Mouse (Mus musculus): ENCODE data around the gene Tnfrsf11a. TPM values are rescaled to one million over a fixed set of nuclear protein-coding genes. Genes with fewer than 3 reads are reported as not detected.

Gene Tnfrsf11a
- total RNA-seq, 2 experiments from 2014 or later, result 1.9 to 2.0 TPM

DNA sequence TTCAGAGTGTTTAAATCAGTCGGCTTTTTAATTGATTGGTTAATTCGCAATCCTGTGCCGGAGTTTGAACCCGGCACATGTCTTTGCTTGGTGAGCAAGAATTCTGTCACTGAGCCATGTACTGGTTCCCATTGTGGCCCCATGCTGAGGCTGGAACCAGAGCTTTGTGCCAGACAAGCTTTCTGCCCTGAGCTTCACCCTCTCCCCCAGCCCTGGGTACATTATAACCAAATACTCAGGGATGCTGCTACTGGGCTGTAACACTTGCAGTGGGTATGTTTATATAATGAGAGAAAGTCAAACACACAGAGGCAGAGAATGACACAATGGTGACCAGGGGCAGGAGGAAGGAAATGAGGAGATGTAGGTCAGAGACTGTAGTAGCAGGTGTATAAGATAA is 43.8 kb downstream of the Tnfrsf11a start:
- intact Hi-C loops (cut with DNase I), result no loop called here
- DNase-seq (ENCODE audit: low spot score), result no peak

DNA sequence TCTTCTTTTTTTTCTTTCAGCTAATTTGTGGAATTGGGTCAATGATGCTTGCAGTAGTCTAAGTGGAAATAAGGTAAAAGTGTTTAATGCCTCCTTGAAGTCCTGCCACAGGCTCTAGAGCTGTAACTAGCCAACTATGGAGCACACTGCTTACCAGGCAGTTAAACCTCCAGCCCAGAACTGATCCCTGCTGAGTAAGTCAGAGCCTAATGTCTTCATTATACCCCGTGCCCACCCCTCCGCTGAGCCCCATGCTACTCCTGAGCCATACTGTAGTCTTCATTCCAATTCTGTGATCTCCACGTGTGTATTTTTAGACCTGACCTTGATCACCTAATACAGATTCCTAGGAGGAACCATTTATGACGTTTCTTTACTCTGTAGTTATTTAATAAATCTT is 44.5 kb downstream of the Tnfrsf11a start:
- no peak for DNase-seq (ENCODE audit: low spot score)
- intact Hi-C loops (cut with DNase I), result no loop called here

DNA sequence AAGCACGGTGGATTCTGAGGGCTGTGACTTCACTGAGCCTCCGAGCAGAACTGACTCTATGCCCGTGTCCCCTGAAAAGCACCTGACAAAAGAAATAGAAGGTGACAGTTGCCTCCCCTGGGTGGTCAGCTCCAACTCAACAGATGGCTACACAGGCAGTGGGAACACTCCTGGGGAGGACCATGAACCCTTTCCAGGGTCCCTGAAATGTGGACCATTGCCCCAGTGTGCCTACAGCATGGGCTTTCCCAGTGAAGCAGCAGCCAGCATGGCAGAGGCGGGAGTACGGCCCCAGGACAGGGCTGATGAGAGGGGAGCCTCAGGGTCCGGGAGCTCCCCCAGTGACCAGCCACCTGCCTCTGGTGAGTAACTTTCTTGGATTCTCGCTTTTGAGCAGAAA is 46.9 kb downstream of the Tnfrsf11a start:
- no peak for DNase-seq (ENCODE audit: low spot score)
- intact Hi-C loops (cut with DNase I), result no loop called here

DNA sequence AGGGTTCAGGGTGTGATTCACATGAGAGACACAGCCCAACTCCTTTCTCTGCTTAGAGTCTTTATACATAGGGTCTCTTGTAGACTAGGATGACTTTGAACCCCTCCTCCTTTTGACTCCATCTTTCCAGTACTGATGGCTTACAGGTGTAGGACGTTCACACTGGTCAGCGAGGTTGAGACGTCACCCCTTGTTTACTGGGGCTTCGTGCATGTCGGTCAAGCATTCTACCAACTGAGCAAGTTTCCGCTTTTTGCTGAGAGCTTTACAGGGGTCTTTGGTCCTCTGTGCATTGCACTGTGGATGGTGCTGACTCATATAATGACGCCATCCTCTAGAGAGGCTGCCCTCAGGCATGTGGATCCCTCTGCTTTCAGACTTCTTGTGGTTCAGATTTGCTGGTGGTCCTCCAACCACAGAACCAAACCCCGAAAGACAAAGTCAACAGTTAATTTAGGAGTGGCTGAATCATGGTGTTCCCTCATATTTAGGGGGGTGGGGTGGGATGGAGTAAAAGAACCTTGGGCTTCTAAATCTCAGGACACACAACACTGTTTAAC is 47.3 kb downstream of the Tnfrsf11a start:
- intact Hi-C loops (cut with DNase I), result no loop called here

DNA sequence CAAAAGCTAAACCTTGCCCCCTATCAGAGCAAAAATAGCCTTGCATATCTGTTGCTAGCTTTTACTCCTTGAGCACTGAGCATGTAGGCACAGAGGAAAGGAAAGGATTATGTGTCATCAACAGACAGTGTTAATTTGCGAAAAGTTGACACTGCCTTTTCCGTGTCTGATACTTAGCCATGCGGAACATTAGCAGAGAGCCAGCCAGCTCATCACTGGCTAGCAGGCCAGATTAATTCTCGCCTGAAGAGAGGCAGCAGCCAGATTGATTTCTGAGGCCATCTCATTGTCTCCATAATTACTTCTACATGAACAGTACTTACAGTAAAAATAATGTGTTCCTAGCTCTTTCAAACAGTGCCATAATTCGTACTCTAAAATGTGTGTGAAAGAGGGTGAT is 48.7 kb downstream of the Tnfrsf11a start:
- DNase-seq (ENCODE audit: low spot score), result no peak
- intact Hi-C loops (cut with DNase I), result no loop called here

More for the DNA sequence above, 47.3 kb downstream of the Tnfrsf11a start:
- DNase-seq (ENCODE audit: low spot score), result no peak

DNA sequence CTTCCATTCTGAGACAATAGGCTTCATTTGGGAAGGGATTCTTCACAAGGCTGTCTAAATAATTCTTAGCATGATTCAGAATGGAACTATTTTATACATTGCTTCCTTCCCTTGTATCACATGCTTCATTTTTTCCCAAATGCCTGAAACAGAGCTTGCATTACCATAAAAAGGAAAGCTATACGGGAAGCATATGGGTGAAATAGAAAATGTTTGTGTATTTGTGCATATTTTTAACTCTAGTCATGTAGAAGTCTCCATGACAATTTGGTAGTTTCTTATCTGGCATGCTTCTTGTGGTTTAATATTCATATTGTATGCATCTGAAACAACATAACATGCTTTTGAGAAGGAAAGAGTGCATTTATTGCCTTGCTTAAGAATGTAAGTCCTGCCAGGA is 52.3 kb downstream of the Tnfrsf11a start:
- no peak for DNase-seq (ENCODE audit: low spot score)
- intact Hi-C loops (cut with DNase I), result no loop called here

DNA sequence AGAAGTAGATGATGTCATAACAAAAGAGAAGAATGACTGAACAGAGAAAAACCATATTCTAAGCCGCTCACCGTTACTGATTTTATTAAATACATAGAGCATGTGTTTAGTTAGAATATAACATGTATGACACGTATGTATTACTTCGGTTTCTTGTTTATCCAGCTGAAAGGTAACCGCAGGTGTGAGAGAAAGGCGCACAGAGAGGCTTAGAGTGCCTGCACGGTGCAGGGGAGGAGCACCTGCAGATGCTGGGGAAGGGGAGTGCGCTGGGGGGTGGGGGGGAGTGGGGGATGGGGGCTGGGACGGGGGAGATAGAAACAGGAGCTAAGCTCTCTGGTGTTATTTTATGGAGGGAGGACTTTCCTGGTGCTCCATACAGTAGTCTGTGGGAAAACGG is 62.4 kb downstream of the Tnfrsf11a start:
- intact Hi-C loops (cut with DNase I), result no loop called here

DNA sequence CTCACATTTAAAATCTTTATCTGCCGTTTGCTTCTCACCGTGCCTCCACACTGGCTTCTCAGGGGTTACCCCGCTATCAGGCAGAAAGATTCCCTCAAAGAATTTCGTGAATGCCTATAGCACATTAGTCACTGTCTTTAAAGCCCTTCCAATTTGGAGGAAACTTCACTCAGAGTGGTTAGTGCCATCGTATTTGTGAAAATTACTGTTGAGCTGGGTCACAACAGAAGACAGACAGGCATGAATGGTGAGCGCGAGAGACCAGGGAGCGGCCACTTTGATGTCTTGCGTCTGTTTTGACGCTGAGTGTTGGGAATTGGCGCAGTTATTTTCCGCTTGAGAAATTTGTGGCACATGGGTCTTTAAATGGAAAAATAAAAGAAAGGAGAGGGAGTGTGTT is 62.9 kb downstream of the Tnfrsf11a start:
- intact Hi-C loops (cut with DNase I), result no loop called here
- no peak for DNase-seq (ENCODE audit: low spot score)

More for the DNA sequence above, 62.4 kb downstream of the Tnfrsf11a start:
- no peak for DNase-seq (ENCODE audit: low spot score)

DNA sequence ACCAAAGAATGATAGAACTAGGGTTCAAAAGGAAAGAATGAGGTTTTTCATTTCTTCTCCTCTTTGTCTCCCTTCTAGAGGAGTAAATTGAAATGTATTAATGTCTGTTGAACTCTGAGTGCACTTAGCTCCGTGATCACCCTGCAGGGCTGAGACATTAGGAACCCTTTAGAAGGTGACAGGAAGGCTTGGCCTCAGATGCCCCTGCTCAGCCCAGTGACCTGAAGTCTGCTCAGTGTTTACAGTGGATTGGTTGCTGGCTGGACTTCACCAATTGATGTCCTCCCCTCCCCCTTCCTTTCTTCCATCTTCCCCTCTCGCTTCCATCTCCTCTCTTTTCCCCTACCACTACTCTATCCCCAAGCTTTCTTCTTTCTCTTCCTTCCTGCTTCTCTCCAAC is 63.3 kb downstream of the Tnfrsf11a start:
- intact Hi-C loops (cut with DNase I), result no loop called here
- DNase-seq (ENCODE audit: low spot score), result no peak

DNA sequence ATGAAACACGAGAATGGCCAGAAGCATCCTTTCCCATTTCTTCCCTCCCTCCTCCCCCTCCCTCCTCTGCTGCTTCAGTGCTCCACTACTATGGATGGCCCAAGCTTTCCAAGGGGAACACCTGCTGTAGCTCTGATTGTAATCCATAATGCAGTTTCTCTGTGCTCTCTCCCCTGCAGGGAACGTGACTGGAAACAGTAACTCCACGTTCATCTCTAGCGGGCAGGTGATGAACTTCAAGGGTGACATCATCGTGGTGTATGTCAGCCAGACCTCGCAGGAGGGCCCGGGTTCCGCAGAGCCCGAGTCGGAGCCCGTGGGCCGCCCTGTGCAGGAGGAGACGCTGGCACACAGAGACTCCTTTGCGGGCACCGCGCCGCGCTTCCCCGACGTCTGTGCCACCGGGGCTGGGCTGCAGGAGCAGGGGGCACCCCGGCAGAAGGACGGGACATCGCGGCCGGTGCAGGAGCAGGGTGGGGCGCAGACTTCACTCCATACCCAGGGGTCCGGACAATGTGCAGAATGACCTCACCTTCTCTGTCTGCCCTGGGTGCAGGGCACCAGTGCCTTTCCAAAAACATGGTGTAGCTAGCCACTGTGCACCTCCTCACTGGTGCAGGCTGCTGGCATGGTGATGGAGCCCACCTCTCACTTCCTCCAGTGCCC is 64.0 kb downstream of the Tnfrsf11a start:
- DNase-seq (ENCODE audit: low spot score), result no peak
- intact Hi-C loops (cut with DNase I), result no loop called here

DNA sequence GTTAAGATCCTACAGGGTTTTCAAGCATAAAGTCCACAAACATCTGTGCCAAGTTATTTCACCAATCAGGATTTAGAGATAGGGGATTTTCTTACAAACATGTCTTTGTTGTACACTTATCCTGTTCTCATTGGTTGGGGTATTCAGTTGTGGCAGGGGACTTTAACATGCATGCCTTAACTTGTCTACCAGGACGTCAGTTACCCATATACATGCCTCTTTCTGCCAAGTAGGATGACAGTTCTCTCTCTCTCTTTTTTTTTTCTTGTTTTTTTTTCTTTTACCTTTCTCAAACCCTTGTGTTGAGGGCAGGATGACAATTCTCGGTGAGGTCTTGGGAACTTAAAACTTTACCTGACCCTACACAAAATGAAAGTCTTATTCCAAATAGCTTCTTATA is 65.9 kb downstream of the Tnfrsf11a start:
- no peak for DNase-seq (ENCODE audit: low spot score)
- intact Hi-C loops (cut with DNase I), result no loop called here

DNA sequence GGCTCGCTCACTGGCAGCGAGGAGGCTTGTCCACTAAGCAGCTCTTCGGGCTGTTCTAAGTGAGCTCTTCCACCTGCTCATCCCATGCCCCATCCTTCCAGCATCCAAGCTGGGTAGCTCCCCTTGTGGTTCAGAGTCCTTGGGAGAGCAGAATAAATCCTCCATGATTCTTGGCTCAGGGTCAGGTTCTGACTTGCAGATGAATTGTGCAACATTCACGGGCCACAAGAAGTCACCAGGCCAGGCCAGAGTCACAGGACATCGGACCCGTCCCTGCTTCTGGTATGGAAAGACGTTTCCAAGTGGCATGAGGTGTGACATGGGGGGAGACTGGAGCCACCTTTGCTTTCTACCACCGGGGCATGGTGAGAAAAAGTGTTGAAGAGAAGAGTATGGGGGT is 68.3 kb downstream of the Tnfrsf11a start:
- intact Hi-C loops (cut with DNase I), result no loop called here

DNA sequence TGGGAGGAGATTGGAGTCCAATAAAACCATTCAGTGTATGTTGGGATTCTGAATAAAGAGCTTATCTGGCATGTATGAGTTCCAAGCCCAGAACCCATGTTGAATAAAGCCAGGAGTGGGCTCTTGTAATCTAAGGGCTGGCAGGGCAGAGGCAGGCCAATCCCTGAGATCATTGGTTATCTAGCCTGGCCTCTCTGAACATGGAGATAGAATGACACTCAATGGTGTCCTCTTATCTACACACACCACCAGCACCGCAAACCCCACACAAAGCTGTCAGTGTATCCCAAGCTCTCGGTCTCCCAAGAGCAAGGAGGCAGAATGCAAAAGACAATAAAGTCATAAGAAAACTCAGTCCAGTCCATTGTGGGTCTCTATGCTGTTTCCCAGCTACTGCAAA is 70.8 kb downstream of the Tnfrsf11a start:
- no peak for DNase-seq (ENCODE audit: low spot score)
- intact Hi-C loops (cut with DNase I), result no loop called here

More for the DNA sequence above, 68.3 kb downstream of the Tnfrsf11a start:
- DNase-seq (ENCODE audit: low spot score), result no peak

DNA sequence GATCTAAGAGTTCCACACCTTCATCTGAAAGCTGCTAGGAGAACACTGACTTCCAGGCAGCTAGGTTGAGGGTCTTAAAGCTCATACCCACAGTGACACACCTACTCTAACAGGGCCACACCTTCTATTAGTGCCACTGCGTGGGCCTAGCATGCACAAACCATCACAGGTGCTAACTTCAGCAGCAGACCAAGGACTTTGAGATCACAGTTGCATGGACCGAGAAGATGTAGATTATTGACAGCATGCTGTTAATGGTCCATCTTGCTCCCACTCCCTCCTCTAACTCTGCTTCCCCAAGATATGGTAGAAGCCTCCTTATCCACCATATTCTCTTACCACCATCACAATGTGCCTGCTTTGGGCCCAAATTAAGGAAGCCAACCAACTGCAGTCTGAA is 79.2 kb downstream of the Tnfrsf11a start:
- DNase-seq (ENCODE audit: low spot score), result no peak
- intact Hi-C loops (cut with DNase I), result no loop called here

DNA sequence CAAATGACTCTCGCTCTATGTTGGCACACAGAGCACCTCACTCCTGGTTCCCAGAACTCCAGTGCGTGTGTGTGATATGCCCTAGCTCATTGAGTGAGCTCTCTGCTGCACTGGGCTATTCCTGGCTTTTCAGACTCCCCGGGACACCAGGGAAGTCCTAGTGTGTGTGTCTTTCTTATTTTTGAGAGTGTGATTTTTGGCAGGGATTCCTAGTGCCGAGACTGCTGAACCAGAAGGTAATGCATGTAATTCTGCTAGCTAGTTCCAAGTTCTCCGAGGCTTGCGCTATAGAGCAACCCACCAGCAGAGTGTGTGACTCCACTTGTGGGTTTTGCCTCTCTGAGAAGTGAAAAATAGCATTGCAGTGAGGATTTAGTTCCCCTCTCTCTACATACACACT is 96.1 kb downstream of the Tnfrsf11a start:
- intact Hi-C loops (cut with DNase I), result no loop called here
- DNase-seq (ENCODE audit: low spot score), result no peak

DNA sequence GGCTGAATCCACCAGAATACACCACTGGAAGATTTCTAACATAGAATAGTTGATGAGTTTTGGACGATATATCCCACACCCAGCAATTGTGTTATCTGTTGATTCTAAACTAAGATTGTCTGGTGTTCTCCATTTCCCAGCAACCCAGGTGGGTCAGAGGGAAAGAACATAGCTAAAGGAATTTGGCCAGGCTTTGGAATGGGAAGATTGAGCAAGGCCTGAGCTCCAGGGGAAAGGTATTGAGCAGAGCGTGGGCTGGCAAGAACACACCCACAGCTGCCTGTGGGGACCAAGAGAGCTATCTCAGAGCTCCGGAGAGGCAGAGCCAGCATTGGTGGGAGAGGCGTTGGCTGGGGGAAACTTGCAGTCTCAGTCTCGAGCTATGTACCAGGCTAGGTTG is 97.3 kb downstream of the Tnfrsf11a start:
- intact Hi-C loops (cut with DNase I), result no loop called here
- no peak for DNase-seq (ENCODE audit: low spot score)

DNA sequence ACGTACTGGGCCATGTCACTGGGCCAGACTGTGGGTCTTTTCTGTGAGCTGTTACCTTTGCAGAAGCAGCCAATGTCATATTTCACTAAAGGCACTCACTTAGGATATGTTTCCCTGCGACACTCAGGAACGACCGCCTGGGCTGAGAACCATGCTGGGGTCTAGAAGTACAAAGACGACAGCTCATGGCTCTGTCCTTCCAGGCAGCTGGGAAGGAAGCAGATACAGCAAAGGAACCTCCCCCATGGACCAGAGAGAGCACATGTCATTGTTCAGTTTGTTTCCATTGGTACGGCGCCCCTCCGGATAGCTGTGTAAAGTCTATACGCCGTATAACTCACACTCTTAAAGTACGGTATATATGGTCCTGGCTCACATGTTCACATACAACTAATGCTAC is 97.9 kb downstream of the Tnfrsf11a start:
- no peak for DNase-seq (ENCODE audit: low spot score)
- intact Hi-C loops (cut with DNase I), result no loop called here

DNA sequence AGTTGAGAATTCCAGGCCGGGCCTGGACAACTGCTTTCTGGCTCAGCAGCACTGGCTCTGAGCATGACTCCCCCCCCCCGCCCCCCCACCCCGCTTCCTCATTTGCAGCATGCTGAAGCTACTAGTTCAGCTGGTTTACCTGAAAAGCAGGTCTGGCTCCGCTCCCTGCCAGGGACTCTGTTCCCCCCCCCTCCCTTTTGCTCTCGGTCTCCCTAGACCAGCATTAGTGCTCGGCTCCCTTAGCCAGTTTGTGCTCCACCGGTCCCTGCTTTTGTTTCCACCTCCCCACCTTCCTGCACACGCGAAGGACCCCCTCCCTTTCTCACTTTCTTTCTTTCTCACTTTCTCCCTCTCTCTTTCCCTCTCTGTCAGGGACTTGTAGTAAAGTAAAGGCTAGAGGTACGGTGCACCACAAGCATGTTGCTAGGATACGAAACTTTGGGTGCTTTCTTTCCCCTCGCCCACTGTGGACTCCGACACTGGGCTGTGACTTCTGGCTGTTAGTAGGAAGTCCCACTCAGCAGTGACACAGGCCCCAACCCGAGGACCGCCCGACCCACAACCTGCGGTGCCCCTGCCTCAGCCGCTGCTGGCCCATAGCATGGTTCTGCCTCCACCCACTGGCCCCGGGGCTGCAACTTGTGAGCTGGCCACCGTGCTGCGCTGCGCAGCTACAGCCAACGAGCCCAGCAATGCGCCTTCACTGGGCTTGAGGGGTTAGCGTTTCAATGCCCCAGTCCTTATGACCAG is 100.2 kb downstream of the Tnfrsf11a start:
- intact Hi-C loops (cut with DNase I), result no loop called here
- no peak for DNase-seq (ENCODE audit: low spot score)

DNA sequence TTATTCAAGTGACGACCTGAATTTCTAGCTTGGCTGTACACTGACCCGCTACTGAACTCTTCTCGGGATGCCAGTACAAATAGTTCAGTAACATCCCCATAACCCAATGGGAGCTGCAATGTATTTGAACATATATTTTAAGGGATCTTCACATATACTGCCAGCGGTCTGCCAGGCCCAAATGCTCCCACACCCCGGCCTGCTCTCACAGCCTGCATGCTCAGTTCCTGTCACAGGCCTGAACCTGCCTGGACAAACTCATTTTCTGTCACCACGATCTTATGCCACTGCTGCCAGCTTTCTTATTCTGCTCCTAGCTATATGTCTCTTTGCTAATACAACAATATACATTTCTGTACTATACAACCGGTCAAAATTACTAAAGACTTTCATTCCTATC is 100.9 kb downstream of the Tnfrsf11a start:
- intact Hi-C loops (cut with DNase I), result no loop called here
- DNase-seq (ENCODE audit: low spot score), result no peak

DNA sequence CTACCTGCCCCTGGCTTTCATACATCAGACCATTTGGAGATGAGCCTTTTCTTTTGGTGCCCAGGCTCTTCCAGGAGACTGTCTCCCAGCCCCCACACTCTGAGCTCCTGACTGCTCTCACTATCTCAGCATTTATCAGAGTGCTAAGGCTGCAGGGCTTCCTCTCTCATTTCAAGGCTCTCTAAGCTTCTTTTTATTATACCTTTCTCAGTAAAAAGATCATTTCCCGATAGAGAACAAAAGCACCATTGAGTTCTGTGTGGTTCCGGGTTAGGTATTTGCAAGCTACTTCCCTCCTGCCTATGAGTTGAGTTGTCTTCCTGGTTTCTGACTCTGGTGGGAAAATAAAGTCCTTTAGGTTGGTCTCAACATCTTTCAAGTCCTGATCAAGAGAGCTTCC is 103.0 kb downstream of the Tnfrsf11a start:
- intact Hi-C loops (cut with DNase I), result no loop called here
- DNase-seq (ENCODE audit: low spot score), result no peak

DNA sequence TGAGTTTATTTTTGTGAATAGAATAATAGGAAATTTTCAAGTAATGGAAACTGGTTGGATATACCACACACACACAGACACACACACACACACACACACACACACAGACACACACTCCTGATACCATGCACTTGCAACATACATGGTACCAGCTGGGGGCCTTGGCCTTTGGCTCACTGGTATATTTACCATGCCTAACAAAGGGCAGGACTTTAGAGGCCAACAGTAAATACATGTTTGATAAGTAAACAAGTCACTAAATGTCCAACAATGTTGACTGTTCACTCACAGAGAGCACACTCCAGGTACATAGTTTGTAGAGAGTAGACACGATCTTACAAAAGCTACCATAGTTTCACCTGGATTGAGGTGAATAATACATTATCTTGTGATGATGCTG is 104.6 kb downstream of the Tnfrsf11a start:
- intact Hi-C loops (cut with DNase I), result no loop called here
- no peak for DNase-seq (ENCODE audit: low spot score)

DNA sequence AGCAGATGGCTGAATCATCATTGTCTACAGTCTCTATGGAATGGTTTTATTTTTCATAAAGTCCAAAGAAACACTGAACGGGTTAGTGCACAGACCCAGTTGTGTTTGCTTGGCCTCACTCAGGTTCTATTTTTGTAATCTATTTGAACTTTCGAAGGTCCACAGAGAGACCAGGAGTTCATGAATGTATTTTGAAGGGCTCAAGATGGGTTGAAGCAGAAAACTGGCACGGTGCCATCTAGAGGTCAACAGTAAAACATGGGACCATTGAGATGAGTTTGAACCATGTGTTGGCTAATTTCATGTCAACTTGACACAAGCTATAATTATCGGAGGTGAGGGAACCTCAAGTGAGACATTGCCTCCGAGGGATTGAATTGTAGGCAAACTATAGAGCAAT is 105.1 kb downstream of the Tnfrsf11a start:
- no peak for DNase-seq (ENCODE audit: low spot score)
- intact Hi-C loops (cut with DNase I), result no loop called here

All from heart, postnatal 25 days (tissue).